Mouse (Mus musculus) Patski (cell line): ENCODE measurements around the gene Brd3. TPM values are rescaled to one million over a fixed set of nuclear protein-coding genes. Genes with fewer than 3 reads are reported as not detected.

Experiments
- ATAC-seq: fragments of 100-300 bp; one replicate; pipeline ENCODE4 v1.8.0; 2021
- CTCF ChIA-PET: fragments of 350-600 bp; sonication (Branson Sonifier 250); formaldehyde crosslinking; loops from one replicate; lab custom pipeline; 2022; ENCODE audit warnings: inconsistent platforms; lab: Charles Lee
- POLR2A ChIA-PET: fragments of 350-600 bp; sonication (Branson Sonifier 250); formaldehyde crosslinking; loops from one replicate; lab custom pipeline; 2022; ENCODE audit warnings: antibody characterized with exemption, inconsistent platforms; lab: Charles Lee
- DNase-seq: peaks from one replicate; pipeline ENCODE4 v3.0.0-alpha.2; 2011; ENCODE audit warnings: low read depth, low spot score
- H3K27me3 ChIP-seq: fragments of 371-371 bp; one replicate; pipeline ENCODE4 v1.5.1; 2021
- CTCF ChIP-seq: fragments of 100-300 bp; IDR thresholded peaks from one replicate; pipeline ENCODE4 v1.5.1; 2021
- in situ Hi-C: fragments of 300-500 bp; cut with MboI; formaldehyde crosslinking; loops from 3 replicates; pipeline ENCODE4 v1.11.1; 2018; ENCODE audit warnings: low pct_unique_long_range_greater_than_20kb, mixed read lengths
- polyA plus RNA-seq: library from polyadenylated mRNA; unstranded; gene quantifications from one replicate; pipeline ENCODE4 v1.2.3, GENCODE M21; 2021

Gene Brd3
- polyA plus RNA-seq, 1 experiment from 2014 or later = 30.0 TPM

DNA sequence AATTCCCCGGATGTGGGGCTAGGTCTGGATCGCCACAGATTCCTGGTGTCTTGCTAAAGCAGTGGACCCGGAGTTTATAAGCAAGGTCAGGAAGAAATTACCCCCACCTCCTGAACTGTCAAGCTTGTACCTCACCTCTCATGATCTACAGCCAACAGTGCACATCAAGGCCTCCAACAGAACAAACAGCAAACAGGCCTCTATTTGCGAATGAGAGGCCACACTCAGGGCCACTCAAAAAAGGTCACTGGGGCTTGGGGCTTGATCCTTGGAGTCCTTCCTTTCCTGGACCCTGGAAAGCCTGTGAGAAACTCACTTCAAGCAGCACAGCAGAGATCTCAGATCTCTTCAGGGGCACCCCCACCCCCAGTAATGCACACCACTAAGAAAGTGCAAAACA is 33.6 kb downstream of the Brd3 start:
- DNase-seq = no peak
- no peak for TF ChIP-seq CTCF
- no peak for ATAC-seq
- ChIA-PET POLR2A (interaction anchor here (0.6 kb wide), 1 partner anchor 1982 kb away, joined by 5 read pairs; no protein-coding TSS in a partner anchor), CTCF (no interaction called here)
- H3K27me3 ChIP-seq = no peaks in the 10 kb centered on the region
- in situ Hi-C loops = no loop called here

DNA sequence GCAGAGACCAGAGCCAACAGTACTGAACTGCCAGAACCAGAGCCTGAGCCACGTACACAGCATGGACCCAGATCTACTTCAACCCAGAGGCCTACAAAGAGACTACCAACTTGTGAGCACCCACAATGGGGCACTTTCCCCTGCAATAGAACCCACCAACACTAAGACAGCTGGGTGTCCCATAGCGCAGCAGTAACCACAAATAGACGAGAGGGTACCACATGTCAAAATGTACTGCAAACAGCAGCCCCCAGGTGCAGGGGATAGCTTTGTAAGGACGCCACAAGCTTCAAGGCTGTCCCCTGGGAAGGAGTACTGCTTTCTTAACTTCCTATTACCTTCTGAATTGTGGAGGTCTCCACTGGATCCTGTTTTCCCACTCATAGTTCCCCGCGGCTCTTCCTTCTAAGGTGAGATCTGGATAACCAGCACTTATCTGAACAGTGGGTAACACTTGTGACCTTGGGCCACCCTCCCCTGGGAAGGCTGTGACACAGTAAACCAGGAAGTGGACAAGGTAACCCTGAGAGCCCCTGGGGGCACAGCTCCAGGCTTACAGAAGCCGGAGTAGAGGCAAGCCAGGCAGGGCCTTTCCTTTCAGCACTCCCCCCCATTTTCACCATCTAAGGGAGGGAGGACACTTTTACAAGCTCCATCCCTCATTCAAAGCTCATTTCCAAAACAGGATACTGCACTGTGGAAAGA is 34.2 kb downstream of the Brd3 start:
- in situ Hi-C loops = no loop called here
- ChIA-PET POLR2A (interaction anchor here (0.6 kb wide), 1 partner anchor 1983 kb away, joined by 5 read pairs; no protein-coding TSS in a partner anchor), CTCF (no interaction called here)
- ATAC-seq = no peak
- no peak for DNase-seq
- TF ChIP-seq CTCF = no peak
- H3K27me3 ChIP-seq = no peaks in the 10 kb centered on the region

DNA sequence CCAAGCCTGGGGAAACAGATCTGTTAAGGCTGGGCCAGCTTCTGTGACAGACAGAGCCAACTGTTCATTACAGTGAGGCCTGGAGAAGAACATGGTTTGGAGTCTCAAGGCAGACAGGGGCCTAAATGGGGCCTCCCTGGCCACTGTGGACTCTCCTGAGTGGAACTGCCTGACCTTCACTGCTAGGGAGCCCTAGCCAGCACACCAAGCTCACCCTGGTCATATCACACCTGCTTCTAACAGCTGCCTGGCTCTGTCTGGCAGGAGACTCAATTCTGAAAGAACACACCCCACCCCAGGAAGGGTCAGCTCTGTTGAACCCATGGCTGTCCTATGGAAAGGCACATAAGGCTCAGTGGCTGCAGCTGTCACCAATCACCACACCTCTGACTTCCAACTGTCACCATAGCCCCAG is 36.3 kb downstream of the Brd3 start:
- ATAC-seq (no peak), DNase-seq (no peak)
- H3K27me3 ChIP-seq = no peaks in the 10 kb centered on the region
- in situ Hi-C loops = no loop called here
- TF ChIP-seq CTCF = no peak
- CTCF ChIA-PET = interaction anchor here (1.1 kb wide), 1 partner anchor 35 kb away, joined by 4 read pairs; no protein-coding TSS in a partner anchor
- POLR2A ChIA-PET = no interaction called here

DNA sequence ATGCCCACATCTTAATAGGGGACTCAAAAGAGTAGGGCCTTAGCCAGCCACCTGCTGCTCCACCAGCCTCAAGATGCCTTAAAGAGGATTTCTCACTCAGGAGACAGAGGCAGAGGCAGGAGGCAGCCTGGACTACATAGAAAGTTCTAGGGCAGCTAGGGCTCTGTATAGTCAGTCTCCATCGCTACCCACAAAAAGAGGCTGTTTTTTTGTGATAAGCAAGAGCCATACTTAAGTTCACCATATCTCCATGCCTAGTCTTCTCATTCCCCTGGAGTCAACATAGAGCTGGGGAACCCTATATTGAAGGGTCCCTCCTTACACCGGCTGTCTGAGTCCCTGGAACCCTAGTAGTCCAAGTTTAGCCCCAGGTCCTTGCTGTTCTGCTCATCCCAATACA is 36.9 kb downstream of the Brd3 start:
- CTCF ChIA-PET = no interaction called here
- H3K27me3 ChIP-seq = no peaks in the 10 kb centered on the region
- ATAC-seq = no peak
- DNase-seq = no peak
- TF ChIP-seq CTCF = no peak
- in situ Hi-C loops = no loop called here
- POLR2A ChIA-PET = no interaction called here

DNA sequence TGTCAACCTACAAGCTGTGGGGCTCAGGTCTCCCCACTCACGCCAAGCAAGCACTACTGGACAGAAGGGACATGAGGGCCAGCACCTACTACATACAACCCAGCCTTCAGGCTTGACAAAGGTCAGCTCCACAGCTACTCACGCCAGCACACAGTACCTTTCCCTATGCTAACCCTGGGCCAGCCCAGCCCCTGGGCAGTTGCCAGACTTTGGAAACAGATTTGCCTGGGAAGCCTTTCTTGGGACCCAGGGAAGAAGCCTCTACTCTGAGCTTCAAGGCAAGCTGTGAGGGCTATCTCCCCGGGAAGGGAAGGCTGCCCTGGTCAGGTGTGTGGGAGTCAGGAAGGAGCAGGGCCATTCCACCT is 37.5 kb downstream of the Brd3 start:
- DNase-seq (no peak), ATAC-seq (no peak)
- POLR2A ChIA-PET = no interaction called here
- CTCF ChIA-PET = no interaction called here
- no peaks in the 10 kb centered on the region for H3K27me3 ChIP-seq
- no peak for TF ChIP-seq CTCF
- in situ Hi-C loops = no loop called here

DNA sequence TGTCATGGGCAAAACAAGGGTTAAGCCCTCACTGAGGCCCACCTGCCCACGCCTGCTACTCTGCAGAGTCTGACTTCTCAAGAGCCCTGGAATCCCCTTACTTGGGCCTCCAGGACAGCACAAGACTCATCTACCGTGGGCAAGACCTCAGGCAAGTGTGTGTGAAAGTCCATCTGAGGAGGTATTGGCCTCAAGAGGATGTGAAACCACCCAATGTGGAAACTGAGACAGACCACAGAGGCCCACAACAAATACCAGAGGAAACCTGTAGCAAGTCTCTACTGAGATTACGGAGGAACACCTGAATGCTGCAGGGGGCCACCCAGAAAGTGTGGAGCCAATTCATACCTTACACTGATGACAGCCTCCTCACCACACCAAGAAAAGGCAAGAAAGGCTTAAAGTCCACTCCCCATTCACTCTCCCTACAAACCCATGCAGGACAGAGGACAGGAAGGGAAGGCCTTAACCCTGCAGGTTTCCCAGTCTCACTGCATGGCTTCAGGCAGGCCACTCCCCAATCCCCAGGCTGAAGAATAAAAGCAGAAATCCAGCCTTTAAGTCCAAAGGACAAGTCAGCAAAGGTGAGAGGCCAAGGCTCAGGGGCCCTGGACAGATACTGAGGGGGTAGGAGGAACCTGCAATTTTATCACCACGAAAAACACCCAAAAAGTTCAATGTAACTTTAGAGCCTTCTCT is 38.0 kb downstream of the Brd3 start:
- DNase-seq (no peak), ATAC-seq (no peak)
- no peak for TF ChIP-seq CTCF
- H3K27me3 ChIP-seq = no peaks in the 10 kb centered on the region
- in situ Hi-C loops = no loop called here
- CTCF ChIA-PET = no interaction called here
- POLR2A ChIA-PET = no interaction called here

DNA sequence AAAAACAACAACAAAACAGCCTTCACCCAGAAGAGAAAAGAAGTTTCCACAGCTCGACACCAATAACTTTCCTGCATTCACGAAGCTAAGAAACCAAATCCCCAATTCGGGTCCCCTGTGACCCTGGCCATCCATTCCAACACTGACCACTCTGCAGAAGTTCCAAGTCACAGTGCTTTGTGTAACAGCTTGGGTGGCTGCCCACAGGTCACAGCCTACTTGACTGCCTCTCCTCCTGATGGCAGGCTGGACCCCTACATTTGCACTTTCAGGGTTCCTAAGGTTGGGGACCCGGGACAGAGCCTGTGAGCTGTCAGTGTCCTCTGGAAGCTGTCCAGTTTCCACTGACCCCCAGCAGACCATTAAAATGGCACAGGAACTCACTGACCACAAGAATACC is 44.6 kb downstream of the Brd3 start:
- DNase-seq = no peak
- POLR2A ChIA-PET = interaction anchor here (0.6 kb wide), 1 partner anchor 17 kb away, joined by 4 read pairs; no protein-coding TSS in a partner anchor
- CTCF ChIA-PET = no interaction called here
- H3K27me3 ChIP-seq = no peaks in the 10 kb centered on the region
- ATAC-seq = no peak
- in situ Hi-C loops = no loop called here
- TF ChIP-seq CTCF = no peak

DNA sequence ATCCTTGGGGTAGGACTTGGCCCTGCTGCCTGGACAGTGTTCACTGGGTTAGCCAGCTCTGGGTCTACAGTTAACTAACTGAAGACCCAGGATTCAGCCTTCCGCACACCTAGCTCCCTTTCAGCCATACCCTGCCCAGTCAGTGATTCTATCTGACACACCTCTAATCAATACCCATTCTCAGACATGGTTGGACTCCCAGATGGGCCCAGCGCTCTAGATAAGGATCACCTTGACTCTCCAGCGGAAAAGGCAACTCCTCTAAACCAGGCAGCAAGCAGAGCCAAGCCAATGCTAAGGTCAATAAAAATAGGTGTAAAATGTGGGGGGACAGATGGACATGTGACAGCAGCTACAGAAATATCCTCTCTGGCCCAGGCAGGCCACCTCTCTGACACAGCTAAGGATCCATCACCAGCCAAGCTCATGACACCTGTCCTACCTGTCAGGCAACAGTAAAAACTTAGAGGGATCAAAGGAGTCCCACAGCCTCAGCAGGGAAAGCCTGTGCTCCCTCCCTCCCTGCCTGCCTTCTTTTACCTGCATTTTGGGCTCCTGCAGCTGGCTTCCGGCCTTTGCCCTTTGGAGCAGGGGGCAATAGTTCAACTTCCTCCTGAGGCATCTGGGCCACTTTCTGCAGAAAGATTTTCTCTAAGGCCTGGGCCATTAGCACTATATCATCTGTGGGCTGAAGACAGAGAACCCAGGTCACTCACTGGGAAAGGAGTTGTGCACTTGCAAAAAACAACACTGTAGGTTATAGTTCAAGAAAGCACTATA is 45.4 kb downstream of the Brd3 start:
- no peak for TF ChIP-seq CTCF
- no peak for DNase-seq
- H3K27me3 ChIP-seq = no peaks in the 10 kb centered on the region
- ATAC-seq = no peak
- in situ Hi-C loops = no loop called here
- ChIA-PET CTCF (interaction anchor here (1.2 kb wide), 1 partner anchor 19 kb away, joined by 3 read pairs; the partner anchor contains the start of gene Brd3os), POLR2A (interaction anchor here (0.6 kb wide), 1 partner anchor 16 kb away, joined by 4 read pairs; no protein-coding TSS in a partner anchor)

DNA sequence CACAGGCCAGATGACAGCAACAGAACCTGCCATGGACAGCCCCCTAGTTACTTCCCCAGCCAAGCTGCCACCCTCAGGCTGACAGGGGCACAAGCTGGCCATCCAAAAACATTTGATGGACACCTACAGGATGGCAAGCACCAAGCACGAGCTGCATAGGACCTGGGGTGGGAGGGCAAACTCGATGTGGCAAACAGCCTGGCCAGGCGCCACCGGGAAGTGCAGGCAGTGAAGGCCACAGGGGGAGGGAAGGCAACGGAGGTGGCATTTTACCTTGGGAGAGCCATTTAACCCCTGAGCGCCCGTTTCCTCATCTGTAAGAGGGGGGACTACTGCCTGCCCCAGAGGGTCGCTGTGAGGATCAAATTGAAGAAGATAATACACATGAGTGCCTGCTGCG is 46.8 kb downstream of the Brd3 start:
- DNase-seq = no peak
- no peaks in the 10 kb centered on the region for H3K27me3 ChIP-seq
- in situ Hi-C loops = no loop called here
- POLR2A ChIA-PET = no interaction called here
- CTCF ChIA-PET = interaction anchor here (1.2 kb wide), 1 partner anchor 18 kb away, joined by 3 read pairs; the partner anchor contains the start of gene Brd3os
- ATAC-seq = no peak
- TF ChIP-seq CTCF = no peak

DNA sequence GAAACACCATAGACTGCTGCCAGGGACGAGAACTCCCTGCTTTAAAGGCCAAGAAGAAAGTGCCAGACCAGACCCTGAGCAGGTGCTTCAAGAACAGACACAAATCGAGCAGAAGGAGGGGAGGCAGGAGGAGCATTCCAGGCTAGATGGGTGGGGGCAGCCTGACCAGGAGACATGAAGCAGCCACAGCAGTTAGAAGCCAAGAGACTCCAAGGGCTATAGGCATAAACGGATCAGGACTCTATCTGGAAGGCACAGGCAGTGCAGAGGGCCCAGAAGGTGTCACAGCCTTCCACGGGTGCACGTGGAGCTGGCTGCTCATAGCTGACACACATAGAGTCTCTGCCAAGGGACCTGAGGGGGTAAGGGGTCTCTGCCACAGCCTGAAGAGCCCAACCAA is 47.3 kb downstream of the Brd3 start:
- ChIA-PET POLR2A (no interaction called here), CTCF (no interaction called here)
- no peak for TF ChIP-seq CTCF
- H3K27me3 ChIP-seq = no peaks in the 10 kb centered on the region
- in situ Hi-C loops = no loop called here
- DNase-seq = no peak
- ATAC-seq = no peak
